Mouse (Mus musculus) erythroblast, embryonic 14.5 days (primary cell): ENCODE results near the gene Arl9.

Experiments
- GATA1 ChIP-seq: IDR thresholded peaks from 2 replicates; pipeline ENCODE4 v1.6.1; 2012; ENCODE audit warnings: low read length, inconsistent platforms, mixed read lengths
- TAL1 ChIP-seq: IDR thresholded peaks from 3 replicates; pipeline ENCODE4 v1.6.1; 2012; ENCODE audit warnings: low read length, inconsistent platforms, mixed read lengths

GRCm38 (mm10) chr5:76973488-76973887 is 30.4 kb upstream of the Arl9 start:
- TF ChIP-seq GATA1 (no peak), TAL1 (no peak)
